Mouse (Mus musculus): ENCODE measurements at regions not wholly inside any gene's neighbourhood (a gene's known extent, or its start where the extent isn't known, plus 50 kb on each side); places are given as distances from the start of the nearest gene placed in this dataset.

DNA sequence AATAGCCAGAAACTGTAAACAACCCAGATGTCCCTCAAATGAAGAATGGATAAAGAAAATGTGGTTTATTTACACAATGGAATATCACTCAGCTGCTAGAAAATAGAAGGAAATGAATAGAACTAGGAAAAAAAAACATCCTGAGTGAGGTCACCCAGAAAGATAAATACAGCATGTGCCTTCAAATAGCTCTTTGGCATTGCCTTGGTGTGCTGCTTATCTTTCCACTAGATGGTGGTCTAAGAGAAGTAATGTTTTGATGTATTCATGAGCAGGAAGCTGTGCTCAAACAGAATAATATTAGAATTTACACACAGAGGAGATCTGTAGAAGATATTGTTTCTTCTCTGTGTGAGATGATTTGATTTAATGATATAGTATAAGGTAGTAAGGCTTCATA is 78.8 kb downstream of the Zfp619 start:
- peak; percentile 33 for DNase-seq (ENCODE audit: low read depth, low spot score)

DNA sequence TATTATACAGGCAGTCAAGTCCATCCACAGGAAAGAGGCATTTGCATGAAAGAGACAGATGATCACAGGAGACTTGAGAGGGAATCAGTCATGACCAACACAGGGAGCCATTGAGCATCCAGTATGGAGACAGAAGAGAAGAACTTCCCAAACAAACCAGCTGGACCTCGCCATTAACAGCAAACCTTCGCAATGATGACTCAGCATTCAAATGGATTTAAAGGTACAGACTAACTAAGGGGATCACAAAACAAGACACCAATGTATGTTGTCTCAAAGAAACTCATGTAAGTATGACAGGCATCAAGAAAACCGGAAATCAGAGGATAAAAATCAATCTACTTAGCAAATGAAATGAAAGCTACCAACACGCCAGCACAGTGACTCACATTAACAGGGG is 96.2 kb downstream of the Zfp619 start:
- no peak for DNase-seq (ENCODE audit: low read depth, low spot score)

- DNase-seq (ENCODE audit: low read depth, low spot score): no peak
Measured at GRCm38 (mm10) chr7:39615092-39615491, 97.5 kb downstream of the Zfp619 start.

DNA sequence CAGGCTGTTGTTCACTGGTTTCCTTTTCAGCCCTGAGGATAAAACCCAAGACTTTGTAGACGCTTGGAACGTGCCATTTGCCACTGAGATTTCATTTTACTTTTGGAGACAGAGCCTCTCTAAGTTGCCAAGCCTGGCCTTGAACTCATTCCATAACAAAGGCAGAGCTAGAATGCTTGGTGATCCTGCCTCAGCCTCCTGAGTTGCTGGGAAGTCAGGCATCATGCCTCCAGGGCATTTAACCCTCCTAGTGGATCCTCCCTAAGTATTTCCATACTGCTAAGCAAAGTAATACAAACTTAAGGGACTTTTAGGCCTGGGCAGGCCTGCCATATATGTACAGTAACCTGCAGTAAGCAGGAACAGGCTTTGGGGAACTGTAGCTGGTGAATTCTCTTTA is 104.2 kb downstream of the Zfp619 start:
- DNase-seq (ENCODE audit: low read depth, low spot score): no peak

DNA sequence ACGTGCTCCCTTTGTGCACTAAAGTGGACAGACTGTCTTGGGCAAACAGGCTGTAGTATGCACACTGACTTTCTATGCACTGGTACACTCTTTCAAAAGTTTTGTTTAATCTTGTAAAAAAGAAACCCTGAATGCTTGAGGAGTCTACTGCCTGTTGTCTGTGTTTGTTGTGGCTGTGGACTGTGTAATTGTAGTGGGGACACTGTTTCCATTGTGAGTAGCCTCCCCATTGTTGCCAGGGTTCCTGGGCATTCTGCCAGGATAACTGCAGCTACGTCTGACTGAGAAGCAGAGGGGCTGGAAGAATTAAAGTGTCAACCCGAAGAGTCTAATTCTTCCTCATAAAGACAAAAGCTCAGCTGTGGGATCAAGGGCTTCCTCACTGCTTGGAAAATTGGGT is 115.3 kb downstream of the Zfp619 start:
- DNase-seq (ENCODE audit: low read depth, low spot score): peak; percentile 64

GRCm38 (mm10) chr7:39642333-39642732 is 124.8 kb downstream of the Zfp619 start:
- DNase-seq (ENCODE audit: low read depth, low spot score): no peak

GRCm38 (mm10) chr7:39643323-39643722 is 125.8 kb downstream of the Zfp619 start:
- no peak for DNase-seq (ENCODE audit: low read depth, low spot score)

DNA sequence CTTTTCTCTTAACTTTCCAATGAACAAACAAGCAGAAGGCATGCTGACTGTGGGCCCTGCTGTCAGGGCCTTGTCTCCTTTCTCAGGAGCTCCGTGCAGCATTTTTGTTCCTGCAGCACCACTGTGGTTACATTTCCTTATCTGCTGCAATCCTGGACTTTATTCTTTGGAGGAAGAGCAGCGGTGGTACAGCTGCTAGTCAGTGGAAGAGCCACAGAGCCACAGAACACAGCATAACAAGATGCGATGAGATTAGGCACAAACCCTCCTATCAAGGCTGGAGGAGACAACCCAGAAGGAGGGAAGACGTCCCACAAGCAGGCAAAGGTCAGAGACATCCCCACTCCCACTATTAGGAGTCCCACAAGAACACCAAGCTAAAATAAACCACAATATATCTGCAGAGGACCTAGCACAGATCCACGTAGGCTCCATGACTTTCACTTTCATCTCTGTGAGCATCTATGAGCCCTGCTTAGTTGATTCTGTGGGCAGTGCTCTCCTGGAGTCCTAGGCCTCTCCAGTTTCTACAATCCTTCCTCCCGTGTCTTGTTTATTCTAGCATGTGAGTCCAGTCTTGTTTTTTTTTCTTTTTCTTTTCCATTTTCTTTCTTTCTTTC is 133.0 kb downstream of the Zfp619 start:
- DNase-seq (ENCODE audit: low read depth, low spot score): no peak

DNA sequence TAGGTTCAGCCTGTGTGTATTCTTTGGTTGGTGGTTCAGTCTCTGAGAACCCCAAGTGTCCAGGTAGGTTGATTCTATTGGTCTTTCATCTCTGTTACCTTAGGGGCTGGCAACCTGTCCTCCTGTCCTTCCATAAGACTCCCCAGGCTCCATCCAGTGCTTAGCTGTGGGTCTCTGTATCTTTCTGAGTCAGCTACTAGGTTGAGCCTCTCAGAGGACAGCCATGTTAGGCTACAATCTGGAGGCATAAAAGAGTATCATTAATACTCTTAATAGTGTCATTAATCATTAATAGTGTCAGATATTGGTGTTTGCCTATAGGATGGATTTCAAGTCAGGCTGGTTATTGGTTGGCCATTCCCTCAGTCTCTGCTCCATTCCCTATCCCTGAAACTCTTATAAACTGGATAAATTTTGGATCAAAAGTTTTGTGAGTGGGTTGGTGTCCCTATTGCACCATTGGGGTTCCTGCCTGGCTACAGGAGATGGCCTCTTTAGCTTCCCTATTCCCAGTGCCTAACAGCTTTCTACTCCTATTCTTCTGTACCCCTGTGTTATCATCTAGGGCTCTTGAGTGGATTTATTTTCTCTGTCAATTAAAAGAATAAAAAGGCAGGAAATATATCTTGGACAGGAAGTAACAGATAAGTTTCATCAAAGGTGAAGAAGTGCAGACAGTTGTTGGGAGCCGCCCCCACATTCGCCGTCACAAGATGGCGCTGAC is 137.2 kb downstream of the Zfp619 start:
- peak; percentile 52 for DNase-seq (ENCODE audit: low read depth, low spot score)

DNA sequence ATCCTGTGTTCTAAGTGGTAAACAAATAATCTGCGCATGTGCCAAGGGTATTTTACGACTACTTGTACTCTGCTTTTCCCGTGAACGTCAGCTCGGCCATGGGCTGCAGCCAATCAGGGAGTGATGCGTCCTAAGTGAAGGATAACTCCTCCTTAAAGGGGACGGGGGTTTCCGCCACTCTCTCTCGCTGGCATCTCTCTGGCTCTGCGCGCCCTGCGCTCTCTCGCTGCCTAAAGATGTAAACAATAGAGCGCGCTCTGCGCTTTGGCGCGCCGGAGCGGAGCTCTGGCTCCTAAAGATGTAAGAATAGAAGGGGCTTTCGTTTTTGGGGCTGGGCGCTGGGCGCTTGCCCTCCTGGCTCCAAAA is 137.7 kb downstream of the Zfp619 start:
- peak; percentile 65 for DNase-seq (ENCODE audit: low read depth, low spot score)

GRCm38 (mm10) chr7:39655709-39656397 is 138.3 kb downstream of the Zfp619 start:
- peak; percentile 9 for DNase-seq (ENCODE audit: low read depth, low spot score)

DNA sequence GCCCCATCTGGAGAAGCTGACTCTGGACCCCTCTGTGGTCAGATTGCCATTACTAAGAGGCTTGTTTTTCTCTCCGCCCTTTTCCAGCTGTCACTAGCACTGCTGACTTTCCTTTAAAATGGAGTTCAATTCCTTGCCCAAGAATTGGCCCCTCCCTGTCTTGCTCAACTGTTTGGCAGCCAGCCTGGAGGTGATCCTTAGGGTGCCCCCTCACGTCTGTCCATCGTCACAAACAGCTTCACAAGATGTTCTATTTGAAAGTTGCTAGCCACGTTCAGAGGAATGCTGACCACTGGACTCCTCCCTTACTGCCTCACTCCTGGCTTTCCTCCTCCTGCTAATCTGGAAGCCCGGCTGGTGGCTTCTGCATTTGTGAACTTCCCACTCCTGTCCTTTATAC is 142.0 kb downstream of the Zfp619 start:
- no peak for DNase-seq (ENCODE audit: low read depth, low spot score)

DNA sequence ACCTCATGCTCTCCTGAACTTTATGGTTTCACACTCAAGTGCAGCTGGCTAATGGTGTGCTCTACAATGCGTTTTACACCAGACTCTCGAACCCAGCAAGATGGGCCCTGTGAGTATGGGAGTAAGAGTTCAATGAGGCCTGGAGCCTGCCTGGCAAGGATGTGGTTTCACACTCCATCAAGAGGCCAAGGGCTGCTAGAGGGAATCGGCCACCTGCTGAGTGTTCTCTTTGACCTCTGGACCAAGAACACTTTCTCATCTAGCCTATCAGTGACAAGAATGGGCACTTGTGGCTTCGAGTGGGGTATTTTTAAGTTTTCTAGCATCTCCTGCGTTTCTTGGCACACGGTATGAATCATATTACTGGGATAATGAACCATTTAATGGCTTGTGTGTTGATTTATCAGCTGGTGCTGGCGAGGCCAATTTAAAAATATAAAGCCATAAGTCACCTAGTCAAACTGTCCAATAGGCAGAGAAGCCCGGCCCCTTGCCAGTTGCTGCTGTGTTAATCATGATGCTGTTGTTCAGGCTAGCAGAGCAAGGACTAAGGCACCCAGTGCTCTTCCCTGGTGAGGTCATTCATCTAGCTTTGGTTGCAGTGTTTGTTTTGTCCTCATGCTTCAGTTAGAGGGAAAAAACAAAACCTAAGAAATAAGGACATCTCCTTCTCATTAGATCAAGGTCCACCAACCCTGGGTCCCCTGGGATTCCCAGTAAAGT is 157.7 kb downstream of the Zfp619 start:
- no peak for DNase-seq (ENCODE audit: low read depth, low spot score)

GRCm38 (mm10) chr7:39675847-39676238 is 158.3 kb downstream of the Zfp619 start:
- DNase-seq (ENCODE audit: low read depth, low spot score): no peak

DNA sequence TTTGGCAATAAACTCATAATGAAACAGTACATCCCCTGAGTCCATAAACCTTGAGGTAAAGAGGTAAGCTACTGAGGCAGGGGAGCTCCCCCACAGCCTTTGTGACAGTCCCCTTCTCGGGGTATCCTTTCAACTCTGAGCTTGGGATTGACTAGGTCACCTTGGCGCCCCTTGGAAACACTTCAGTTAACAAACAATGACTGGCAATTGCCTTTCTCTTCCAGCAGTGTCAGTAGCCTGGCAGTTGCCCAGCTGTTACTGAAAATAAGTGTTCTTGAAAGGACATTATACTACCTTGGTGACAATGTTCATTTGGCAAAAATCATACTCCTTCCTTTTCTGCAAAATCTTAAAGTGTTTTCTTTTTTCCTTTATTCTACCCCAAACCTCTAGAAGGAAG is 162.8 kb downstream of the Zfp619 start:
- DNase-seq (ENCODE audit: low read depth, low spot score): no peak

DNA sequence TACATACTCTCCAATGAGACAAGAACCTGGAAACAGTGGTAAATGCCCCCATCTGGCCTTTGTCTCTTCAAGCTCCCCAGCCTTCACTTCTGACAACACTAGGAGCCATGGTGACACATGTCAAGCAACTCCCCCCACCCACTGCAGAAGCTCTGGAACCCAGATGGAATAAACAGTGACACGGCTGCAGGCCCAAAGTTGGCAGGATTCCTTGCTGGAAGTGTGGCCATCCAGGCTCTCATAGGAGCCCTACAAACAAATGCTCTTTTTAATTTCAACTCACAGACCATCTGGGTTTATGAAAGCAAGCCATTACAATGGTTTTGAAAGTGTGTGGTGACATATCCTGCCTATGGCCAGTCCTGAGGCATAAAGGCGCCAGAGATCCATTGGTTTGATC is 179.0 kb downstream of the Zfp619 start:
- DNase-seq (ENCODE audit: low read depth, low spot score): no peak

GRCm38 (mm10) chr7:39701506-39701905 is 183.9 kb downstream of the Zfp619 start:
- DNase-seq (ENCODE audit: low read depth, low spot score): no peak

DNA sequence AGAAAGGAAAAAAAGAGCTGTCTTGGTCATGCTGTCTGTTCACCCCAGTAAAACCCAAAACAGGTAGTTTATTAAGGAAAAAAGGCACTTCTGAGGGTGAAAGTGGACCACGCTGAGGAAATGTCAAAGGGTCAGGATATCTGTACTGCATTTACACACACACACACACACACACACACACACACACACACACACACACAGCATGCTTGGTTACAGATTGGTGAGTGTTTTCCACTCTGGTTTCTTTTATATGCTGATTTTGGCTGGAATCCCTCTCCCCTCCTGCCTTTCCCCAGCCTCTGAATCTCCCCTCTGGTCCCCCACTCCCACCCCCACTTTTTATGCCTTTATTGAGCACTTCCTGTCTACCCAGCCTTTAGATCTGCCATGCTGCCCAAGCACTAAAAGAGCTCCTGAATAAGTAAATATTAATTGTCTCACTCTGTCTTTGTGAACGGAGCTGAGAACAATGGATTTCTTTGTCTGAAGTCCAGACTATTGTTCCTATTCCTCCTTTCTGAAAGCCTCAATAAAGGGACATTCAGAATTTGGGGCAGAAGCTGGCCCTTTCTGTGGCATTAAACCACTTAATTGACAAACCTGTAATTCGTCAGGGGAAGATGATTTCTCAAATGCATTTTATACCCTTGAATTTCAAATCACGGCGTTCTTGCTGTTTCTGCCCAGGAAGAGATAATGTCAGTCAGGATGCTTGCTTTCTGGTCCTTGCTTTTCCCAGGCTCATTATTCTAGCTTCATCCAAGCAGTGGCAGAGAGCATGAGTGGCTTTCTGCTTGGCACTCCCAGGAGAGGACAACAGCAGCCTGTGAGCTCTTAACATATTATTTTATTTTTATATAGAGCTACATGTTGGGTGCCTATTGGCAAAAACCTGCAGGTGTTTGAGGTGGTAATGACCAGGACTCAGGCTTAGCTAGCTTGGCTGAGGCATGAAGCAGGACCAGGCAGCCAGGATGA is 187.8 kb downstream of the Zfp619 start:
- peak; percentile 20 for DNase-seq (ENCODE audit: low read depth, low spot score)

GRCm38 (mm10) chr7:39706606-39707005 is 189.0 kb downstream of the Zfp619 start:
- DNase-seq (ENCODE audit: low read depth, low spot score): peak; percentile 21

DNA sequence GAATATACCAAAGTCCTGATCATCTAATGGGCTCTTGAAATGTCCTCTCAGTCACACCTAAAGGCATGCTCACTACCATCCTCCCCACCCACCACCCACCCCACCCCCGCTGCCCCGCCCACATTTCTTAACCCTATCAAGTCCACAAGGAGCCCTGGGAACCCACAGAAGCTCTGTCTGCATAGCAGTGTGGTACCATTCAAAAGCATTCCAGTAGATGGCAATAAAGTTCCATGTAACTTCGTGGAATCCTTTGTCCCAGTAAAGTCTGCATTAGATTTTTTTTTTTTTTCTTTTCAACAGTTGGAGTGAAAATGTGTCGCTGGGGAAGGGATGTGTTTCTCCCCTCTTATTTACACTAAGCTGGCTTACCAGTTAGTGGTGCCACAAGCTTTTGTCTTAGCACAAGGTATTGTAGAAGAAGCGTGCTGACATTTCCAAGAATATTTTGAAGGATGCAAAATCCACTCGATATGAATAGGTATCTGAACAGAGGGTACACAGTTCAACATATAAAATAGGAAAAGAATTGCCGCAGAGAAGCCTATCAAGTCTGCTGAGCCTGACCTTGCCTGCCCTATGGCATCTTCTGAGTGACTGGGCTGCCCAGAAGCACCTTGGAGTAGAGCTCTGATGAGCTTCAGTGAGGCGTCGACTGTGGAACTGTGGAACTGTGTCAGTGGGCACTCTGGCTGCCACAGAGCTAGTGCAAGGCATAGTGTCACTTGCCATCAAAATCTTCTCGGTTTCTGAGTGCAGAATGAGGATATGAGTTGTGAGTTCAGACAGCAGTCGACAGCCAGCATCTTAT is 199.0 kb downstream of the Zfp619 start:
- peak; percentile 75 for DNase-seq (ENCODE audit: low read depth, low spot score)

All from brain, adult 2 months (tissue).